Mouse (Mus musculus) retina, embryonic 14.5 days (tissue): Measurements from ENCODE around the gene Mroh9.

ENCODE experiments used
- DNase-seq: peaks from one replicate; pipeline ENCODE4 v3.0.0-alpha.2; 2015; ENCODE audit warnings: low spot score

The Mroh9 gene

GRCm38 (mm10) chr1:163085570-163085969, at the start of gene Mroh9:
Mroh9 (minus strand) TSS chr1:163085670.
- no peak for DNase-seq

- DNase-seq: no peak
Measured at GRCm38 (mm10) chr1:163129976-163130375, 44.5 kb upstream of the Mroh9 start.

DNA sequence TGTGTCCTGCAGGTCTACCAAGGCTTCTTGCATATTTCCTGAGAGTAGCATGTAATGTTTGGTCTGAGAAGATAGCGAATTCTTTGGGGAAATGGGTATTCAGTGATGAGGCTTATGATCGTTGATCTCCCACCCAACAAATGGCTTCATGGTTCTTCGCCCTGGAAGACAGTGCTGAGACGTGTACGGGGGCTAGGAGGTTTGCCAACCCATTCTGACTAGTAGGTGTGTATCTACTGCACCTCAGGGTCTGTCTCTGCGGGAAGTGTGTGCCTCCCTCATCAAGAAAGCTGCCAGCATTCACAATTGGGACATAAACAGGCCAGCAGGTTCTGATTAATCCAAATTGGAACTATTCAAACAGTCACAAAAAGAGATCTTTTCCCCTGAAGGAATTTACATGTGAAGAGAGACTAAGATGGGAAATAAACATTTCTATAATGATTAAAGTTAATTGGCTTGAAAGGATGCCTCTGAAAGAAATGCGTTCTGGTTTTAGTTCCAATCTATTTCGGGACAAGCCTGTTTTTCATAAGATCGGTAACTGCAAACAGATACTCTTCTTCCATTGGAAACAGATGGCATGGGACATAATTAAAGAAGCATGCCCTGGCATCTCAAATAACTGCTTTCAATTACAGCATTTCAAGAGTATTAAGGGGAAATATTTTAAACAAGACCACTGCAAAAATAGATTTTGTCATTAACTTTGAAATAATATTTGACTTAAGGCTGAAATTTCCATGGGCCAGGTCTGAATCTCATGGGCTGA, 43.8 kb upstream of the Mroh9 start:
- DNase-seq: no peak

DNA sequence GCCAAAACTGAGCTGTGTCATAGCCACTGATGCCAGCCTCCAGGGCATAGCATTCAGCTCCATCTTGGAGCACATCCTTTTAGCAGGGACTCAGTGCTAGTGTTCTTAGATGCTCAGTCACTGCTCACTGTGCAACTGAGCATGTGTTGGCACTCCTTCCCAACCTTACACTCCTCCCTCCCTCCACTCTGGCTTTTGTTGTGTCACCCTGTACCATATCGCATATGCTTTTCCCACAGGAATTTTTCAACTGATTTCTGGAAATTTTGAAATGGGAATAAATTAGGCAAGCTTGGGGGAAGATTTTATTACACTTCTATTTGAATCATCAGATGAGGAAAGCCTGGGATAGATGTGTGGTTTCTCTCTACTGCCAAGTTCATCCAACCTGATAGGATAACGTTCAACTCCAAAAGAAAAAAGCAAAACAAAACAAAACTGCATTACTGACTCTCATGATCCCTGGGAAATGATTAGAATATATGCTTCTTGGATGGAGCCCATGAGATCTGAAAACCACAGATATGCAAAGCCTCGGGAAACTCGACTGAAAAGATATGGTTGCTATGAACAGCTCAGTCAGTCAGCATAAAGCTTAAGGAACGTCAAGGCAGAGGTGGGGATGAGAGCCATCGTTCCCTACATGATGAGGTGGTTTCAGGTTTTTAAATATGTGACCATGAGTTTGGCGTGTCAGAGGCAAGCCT, 40.9 kb upstream of the Mroh9 start:
- DNase-seq: no peak

DNA sequence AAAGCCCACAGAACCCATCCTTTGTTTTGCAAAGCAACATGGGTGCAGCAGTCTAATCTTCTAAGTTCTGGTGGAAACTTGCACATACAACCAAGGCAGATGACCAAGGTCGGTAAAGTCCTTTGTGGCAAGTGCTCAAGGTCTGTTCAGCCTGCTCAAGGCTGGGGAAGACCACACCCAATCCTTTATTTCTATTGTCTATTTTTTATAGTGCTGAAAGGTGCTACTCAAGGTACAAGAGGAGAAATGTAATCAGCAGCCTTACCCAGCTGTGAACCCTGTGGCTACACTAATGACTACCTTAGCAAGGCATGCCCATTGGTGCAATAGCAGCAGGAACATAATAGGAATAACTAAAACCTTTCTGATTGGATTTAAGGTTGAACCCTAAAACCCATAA, 36.9 kb upstream of the Mroh9 start:
- no peak for DNase-seq

- DNase-seq: no peak
Measured at GRCm38 (mm10) chr1:163113461-163114174, 28.1 kb upstream of the Mroh9 start.

DNA sequence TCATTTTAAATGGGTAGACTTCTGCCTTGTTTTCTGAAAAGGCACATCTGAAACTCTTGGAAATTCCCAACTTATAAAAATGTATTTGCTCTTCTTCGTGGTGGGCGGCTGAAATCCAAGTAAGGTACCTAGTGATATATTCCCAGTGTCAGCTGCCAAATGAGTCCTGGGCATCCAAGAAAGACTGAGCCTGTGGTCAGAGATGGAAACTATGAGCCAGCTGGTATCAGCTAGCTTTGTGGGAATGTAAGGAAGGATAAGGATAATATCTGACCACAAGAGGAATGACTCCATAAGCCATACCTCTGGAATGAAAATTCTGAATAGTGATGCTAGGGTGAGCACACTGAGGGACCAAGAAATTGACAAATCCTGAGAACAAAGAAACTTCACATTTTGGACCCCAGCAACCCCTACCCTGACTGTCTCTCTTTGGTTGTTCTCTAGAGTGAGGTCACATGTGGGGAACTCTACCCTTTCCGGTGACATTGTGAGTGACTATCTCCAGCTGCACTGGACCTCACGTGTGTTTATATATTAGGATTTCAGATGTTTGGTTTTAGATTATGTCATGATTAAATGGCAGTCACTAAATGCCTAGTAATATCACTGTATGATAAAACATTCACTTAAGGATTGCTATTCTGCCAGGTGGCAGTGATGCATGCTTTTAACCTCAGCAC, 27.2 kb upstream of the Mroh9 start:
- DNase-seq: no peak

DNA sequence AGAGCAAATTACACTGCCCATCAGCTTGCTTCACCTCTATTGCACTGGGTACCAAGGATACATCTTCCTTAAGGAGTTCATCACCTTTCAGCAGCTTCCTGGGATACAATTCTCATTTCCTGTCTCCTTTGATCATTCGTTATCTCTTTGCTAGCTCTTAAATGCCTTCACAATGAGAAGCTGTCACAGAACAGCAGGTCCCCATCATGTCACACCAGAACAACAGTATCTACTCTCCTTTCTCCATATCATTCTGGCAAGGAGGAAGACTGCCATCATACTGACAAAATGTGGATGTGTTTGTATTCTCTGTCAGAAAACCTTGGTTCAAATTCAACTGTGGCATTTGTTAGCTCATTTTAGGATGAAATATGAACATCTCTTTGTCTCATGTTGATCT, 19.5 kb upstream of the Mroh9 start:
- no peak for DNase-seq

- DNase-seq: peak; percentile 77
Measured at GRCm38 (mm10) chr1:163091438-163092155, 6.1 kb upstream of the Mroh9 start.

- DNase-seq: peak; percentile 78
Measured at GRCm38 (mm10) chr1:163070502-163070901, 15.0 kb downstream of the Mroh9 start.

DNA sequence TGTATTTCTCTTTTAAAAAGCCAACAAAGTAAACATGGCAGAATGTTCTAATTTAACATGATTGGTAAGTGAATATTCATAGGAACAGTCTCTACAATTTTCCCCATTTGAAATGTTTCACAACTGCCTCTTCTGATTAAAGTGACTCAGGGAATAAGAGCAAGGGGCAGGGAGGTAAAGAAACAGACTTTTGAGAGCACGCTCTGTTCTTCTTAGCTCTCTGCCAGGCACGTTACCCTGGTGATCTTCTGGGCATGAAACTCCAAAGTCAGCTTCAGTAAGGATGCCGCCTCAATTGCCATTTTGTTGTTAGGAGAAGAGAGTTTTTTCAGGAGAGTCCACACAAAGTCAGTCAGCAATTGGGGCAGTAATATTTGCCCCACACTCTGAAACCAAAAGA, 25.1 kb downstream of the Mroh9 start:
- DNase-seq: no peak

DNA sequence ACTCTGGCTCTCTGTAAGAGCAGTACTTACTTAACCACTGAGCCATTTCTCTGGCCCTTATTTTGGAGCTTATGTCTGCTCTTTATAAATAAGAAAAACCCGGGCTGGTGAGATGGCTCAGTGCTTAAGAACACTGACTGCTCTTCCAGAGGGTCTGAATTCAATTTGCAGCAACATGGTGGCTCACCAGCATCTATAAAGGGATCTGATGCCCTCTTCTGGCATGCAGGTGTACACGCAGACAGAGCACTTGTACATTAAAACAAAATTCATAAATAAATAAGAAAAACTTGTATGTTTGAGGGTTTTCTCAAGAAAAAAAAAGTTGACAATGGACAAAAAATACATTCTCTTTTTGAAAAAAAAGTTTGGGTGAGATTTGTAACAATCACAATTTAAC, 28.1 kb downstream of the Mroh9 start:
- peak; percentile 25 for DNase-seq

GRCm38 (mm10) chr1:163055629-163056028, 29.8 kb downstream of the Mroh9 start:
- DNase-seq: no peak

DNA sequence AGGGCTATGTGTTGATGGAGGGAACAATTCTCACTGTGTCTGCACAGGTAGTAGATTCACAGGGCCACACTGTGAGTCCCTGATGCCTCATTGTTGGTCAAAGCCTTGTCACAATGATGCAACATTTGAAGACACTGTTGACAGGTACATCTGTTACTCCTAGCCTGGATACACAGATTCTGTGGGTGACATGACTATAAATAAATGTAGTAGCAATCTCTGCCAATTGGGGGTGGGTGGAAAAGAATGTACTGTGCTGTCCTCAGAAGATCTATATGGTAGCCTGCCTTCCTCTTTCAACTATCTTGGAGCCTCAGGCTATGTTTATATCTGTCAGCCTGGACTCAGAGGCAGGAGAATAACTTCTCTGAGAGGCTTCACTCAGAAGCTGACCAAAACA, 62.4 kb downstream of the Mroh9 start:
- no peak for DNase-seq

DNA sequence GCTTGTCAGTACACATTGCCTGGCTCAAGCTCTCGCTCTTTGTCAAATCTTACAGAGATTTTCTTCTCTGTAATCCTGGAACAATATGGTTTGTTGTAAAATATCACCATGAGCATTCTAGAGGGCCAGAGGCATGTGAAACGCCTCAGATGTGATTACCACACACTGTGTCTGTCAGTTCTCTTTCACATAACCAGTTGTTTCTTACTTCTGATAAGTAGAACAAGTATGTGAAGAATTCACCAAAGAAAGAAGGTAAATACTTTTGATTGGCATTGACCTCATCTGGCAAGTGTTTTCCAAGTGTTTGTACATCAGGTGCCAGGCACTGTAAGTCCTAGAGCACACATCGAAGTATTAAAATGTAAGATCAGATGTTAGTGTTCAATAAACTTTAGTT, 76.2 kb downstream of the Mroh9 start:
- no peak for DNase-seq

DNA sequence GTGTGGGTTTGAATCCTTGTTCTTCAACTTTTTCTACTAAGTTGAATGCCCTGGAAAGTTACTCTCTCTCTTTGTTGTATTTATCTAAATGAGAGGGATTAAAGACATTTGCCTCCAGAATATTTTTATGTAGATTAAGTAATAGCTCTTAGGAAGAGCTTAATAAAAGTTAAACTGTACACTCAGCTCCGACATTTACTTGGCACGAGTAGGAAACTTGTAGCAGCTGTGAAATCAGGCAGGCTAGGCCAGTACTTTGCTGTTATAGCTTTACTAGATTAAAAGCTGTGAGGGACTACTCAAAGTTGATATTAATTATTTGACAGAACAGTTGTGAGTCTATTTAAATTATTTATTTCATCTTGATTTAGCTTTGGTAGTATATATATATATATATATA, 82.0 kb downstream of the Mroh9 start:
- no peak for DNase-seq

- no peak for DNase-seq
Measured at GRCm38 (mm10) chr1:163001271-163001829, 84.1 kb downstream of the Mroh9 start.

DNA sequence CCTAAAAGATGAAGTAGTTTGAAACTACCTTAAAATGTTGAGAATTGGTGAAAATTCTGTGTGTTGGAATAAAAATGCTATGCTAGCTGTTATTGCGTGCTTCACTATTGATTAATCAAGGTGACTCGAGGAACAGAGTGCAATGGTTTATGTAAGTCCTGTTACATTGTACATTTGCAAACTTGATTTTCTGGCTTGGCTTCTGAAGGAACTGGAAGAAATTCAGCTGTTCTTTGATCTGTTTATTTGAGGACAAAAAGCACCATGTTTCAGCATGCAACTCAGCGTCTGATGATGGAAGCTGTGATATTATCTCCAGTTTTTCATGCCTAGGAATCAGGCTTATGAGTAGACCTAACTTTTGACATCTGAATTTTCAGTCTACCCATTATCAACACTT, 97.9 kb downstream of the Mroh9 start:
- DNase-seq: no peak

DNA sequence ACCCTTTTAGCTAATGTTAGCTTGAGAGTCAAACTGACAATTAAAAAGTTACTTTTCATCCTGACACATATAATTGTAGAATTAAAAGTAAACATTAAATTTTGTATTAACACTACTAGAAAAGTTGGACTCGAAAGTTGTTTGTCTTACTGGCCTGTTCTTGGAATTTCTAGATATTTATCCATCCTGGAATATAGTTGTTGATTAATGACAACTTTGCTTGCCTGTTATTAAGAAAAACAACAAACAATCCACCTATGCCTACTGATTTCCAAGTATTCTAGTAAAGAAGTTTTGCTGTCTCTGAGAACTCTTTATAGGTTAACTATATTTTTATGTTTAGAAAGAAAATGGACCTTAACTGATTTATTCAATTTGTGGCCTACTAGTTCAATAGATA, 98.7 kb downstream of the Mroh9 start:
- DNase-seq: no peak

DNA sequence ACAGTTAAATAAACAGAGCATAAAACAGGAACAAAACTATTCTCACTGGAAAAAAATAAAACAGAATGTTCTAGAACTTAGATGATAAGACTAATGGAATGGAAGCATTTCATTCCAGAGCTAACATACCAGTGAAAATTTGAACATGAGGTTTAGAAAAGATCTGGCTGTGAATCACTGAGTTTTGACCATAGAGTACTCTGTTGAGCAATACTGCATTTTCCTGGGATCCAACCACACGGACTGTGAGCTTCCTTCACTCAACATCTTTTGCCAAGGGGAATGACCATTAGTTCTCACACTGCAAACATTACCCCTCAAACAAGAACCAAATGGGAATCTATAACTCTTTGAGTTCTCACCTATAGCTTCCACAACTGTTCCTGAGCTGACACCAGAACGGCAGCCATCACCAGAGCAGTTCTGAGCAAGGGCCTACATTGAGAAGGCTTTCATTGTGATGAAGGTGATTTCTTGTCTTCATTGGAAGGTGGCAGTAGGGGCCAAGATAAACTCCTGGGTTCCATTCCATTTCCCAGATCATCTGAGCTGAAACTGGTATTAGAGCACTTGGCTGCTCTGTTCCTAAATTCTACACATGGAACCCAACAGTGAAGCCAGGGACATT, 99.2 kb downstream of the Mroh9 start:
- DNase-seq: no peak

- DNase-seq: no peak
Measured at GRCm38 (mm10) chr1:162984428-162984827, 101.0 kb downstream of the Mroh9 start, which contains the start of gene Fmo3. Fmo3 (minus strand) TSS chr1:162984528.
